Mouse (Mus musculus) MEL (cell line): ENCODE measurements at regions not wholly inside any gene's neighbourhood (a gene's known extent, or its start where the extent isn't known, plus 50 kb on each side); places are given as distances from the start of the nearest gene placed in this dataset.

ENCODE experiments used
- DNase-seq: peaks from one replicate; pipeline ENCODE4 v3.0.0; 2011; ENCODE audit warnings: low read depth, low spot score
- H3K27ac ChIP-seq: 2 replicates; pipeline ENCODE4 v1.5.1; 2012; ENCODE audit warnings: low read depth, mild to moderate bottlenecking, control low read depth, low read length, moderate library complexity; ENCODE audit not compliant: control insufficient read depth
- H3K27me3 ChIP-seq, 2 experiments: fragments of 150-350 bp in 1 of 2; sonication (generic) in 1 of 2; 2 replicates each; pipeline ENCODE4 v1.6.1; 2012; ENCODE audit warnings: low read length in 2 of 2, mild to moderate bottlenecking in 2 of 2, improper control_type of control experiment in 1 of 2, moderate library complexity in 1 of 2; ENCODE audit not compliant: insufficient read depth in 2 of 2, control insufficient read depth in 1 of 2
- H3K36me3 ChIP-seq, 2 experiments: 2 replicates each; pipeline ENCODE4 v1.6.1; 2012 to 2014; ENCODE audit warnings: low read length in 2 of 2, improper control_type of control experiment in 1 of 2, inconsistent platforms in 1 of 2, mild to moderate bottlenecking in 1 of 2; ENCODE audit not compliant: insufficient read depth in 2 of 2, control insufficient read depth in 1 of 2
- H3K4me1 ChIP-seq, 2 experiments: fragments of 150-350 bp in 1 of 2; sonication (generic) in 1 of 2; 2 replicates each; pipeline ENCODE4 v1.6.1; 2012; ENCODE audit warnings: low read length in 2 of 2, improper control_type of control experiment in 1 of 2, mild to moderate bottlenecking in 1 of 2; ENCODE audit not compliant: insufficient read depth in 2 of 2, control insufficient read depth in 1 of 2
- H3K4me3 ChIP-seq, 2 experiments: fragments of 150-350 bp in 1 of 2; sonication (generic) in 1 of 2; 2 replicates each; pipeline ENCODE4 v1.5.1; 2012; ENCODE audit warnings: low read depth in 2 of 2, low read length in 2 of 2, mild to moderate bottlenecking in 2 of 2, moderate library complexity in 2 of 2, control low read depth in 1 of 2, improper control_type of control experiment in 1 of 2; ENCODE audit not compliant: control insufficient read depth in 1 of 2, insufficient read depth in 1 of 2
- H3K79me2 ChIP-seq: 2 replicates; pipeline ENCODE4 v1.6.1; 2012; ENCODE audit warnings: mild to moderate bottlenecking, low read length, moderate library complexity; ENCODE audit not compliant: control insufficient read depth, poor library complexity, insufficient read depth
- H3K9ac ChIP-seq: 2 replicates; pipeline ENCODE4 v1.6.1; 2012; ENCODE audit warnings: low read depth, mild to moderate bottlenecking, control low read depth, low read length, moderate library complexity; ENCODE audit not compliant: control insufficient read depth, poor library complexity, severe bottlenecking
- H3K9me3 ChIP-seq: fragments of 150-350 bp; sonication (generic); replicated peaks from 2 replicates; pipeline ENCODE4 v1.6.1; 2012; ENCODE audit warnings: mild to moderate bottlenecking, low read length, improper control_type of control experiment, moderate library complexity; ENCODE audit not compliant: insufficient read depth
- BHLHE40 ChIP-seq: IDR thresholded peaks from 2 replicates; pipeline ENCODE4 v1.6.1; 2012; ENCODE audit warnings: low read depth, mild to moderate bottlenecking, inconsistent platforms, low read length, improper control_type of control experiment, borderline replicate concordance
- CHD2 ChIP-seq: IDR thresholded peaks from 2 replicates; pipeline ENCODE4 v1.6.1; 2011; ENCODE audit warnings: low read length, improper control_type of control experiment
- JUND ChIP-seq: IDR thresholded peaks from 2 replicates; pipeline ENCODE4 v1.6.1; 2011; ENCODE audit warnings: low read depth, mild to moderate bottlenecking, improper control_type of control experiment, low read length
- MAZ ChIP-seq: IDR thresholded peaks from 2 replicates; pipeline ENCODE4 v1.6.1; 2012; ENCODE audit warnings: low read depth, mild to moderate bottlenecking, inconsistent platforms, low read length, improper control_type of control experiment
- MEF2A ChIP-seq: IDR thresholded peaks from 2 replicates; pipeline ENCODE4 v1.6.1; 2014; ENCODE audit warnings: low read depth, mild to moderate bottlenecking, inconsistent platforms, low read length, improper control_type of control experiment; ENCODE audit not compliant: poor library complexity, insufficient replicate concordance, severe bottlenecking; ENCODE audit errors: extremely low read depth
- MYB ChIP-seq: IDR thresholded peaks from 2 replicates; pipeline ENCODE4 v1.6.1; 2011; ENCODE audit warnings: mild to moderate bottlenecking, low read depth, low read length, improper control_type of control experiment
- NELFE ChIP-seq: IDR thresholded peaks from 2 replicates; pipeline ENCODE4 v1.6.1; 2011; ENCODE audit warnings: low read depth, low read length, improper control_type of control experiment
- NRF1 ChIP-seq: IDR thresholded peaks from 2 replicates; pipeline ENCODE4 v1.6.1; 2014; ENCODE audit warnings: low read depth, mild to moderate bottlenecking, inconsistent platforms, low read length, improper control_type of control experiment, moderate library complexity; ENCODE audit not compliant: poor library complexity, insufficient read depth, severe bottlenecking
- POLR2A ChIP-seq, 2 experiments: IDR thresholded peaks; 2 replicates each; pipeline ENCODE4 v1.6.1; 2011 to 2012; ENCODE audit warnings: low read length in 2 of 2, mild to moderate bottlenecking in 2 of 2, control low read depth in 1 of 2, improper control_type of control experiment in 1 of 2, low read depth in 1 of 2, moderate library complexity in 1 of 2; ENCODE audit not compliant: control insufficient read depth in 1 of 2, insufficient read depth in 1 of 2, poor library complexity in 1 of 2
- SMC3 ChIP-seq: IDR thresholded peaks from 2 replicates; pipeline ENCODE4 v1.6.1; 2011; ENCODE audit warnings: low read depth, low read length, improper control_type of control experiment
- TBP ChIP-seq: IDR thresholded peaks from 2 replicates; pipeline ENCODE4 v1.8.0; 2011; ENCODE audit warnings: low read depth, low read length, improper control_type of control experiment
- TCF12 ChIP-seq: IDR thresholded peaks from 2 replicates; pipeline ENCODE4 v1.6.1; 2014; ENCODE audit warnings: low read depth, mild to moderate bottlenecking, inconsistent platforms, low read length, improper control_type of control experiment, moderate library complexity
- USF1 ChIP-seq: IDR thresholded peaks from 2 replicates; pipeline ENCODE4 v1.6.1; 2014; ENCODE audit warnings: low read depth, mild to moderate bottlenecking, inconsistent platforms, low read length, improper control_type of control experiment, moderate library complexity
- USF2 ChIP-seq, 2 experiments: IDR thresholded peaks; 2 replicates each; pipeline ENCODE4 v1.6.1; 2011 to 2012; ENCODE audit warnings: improper control_type of control experiment in 2 of 2, low read length in 2 of 2, borderline replicate concordance in 1 of 2, inconsistent platforms in 1 of 2, low read depth in 1 of 2, mild to moderate bottlenecking in 1 of 2; ENCODE audit not compliant: insufficient read depth in 1 of 2
- ZKSCAN1 ChIP-seq: IDR thresholded peaks from 2 replicates; pipeline ENCODE4 v1.6.1; 2012; ENCODE audit warnings: low read depth, mild to moderate bottlenecking, inconsistent platforms, low read length, improper control_type of control experiment, moderate library complexity

- H3K36me3 ChIP-seq = no peaks in the 10 kb centered on the region
- no peaks in the 10 kb centered on the region for H3K79me2 ChIP-seq
- H3K9ac ChIP-seq = no peak overlapping the region
- no peak for DNase-seq
- H3K27me3 ChIP-seq = no peaks in the 10 kb centered on the region
- TF ChIP-seq NRF1 = no peak
- TF ChIP-seq CHD2 = no peak
- TF ChIP-seq NELFE = no peak
- TF ChIP-seq SMC3 = no peak
- no peak for TF ChIP-seq BHLHE40
- no peak overlapping the region for H3K4me3 ChIP-seq
- no peaks in the 10 kb centered on the region for H3K4me1 ChIP-seq
- no peak overlapping the region for H3K27ac ChIP-seq
- no peaks in the 10 kb centered on the region for H3K9me3 ChIP-seq
These were observed 626.7 kb upstream of the Intu start for GRCm38 (mm10) chr3:39904377-39904776.

GRCm38 (mm10) chr3:39908676-39909362 lies 622.3 kb upstream of the Intu start:
- no peaks in the 10 kb centered on the region for H3K4me1 ChIP-seq
- H3K4me3 ChIP-seq = no peak overlapping the region
- no peaks in the 10 kb centered on the region for H3K9me3 ChIP-seq
- no peaks in the 10 kb centered on the region for H3K36me3 ChIP-seq
- no peak for TF ChIP-seq JUND
- TF ChIP-seq TCF12 = no peak
- TF ChIP-seq ZKSCAN1 = no peak
- TF ChIP-seq USF1 = no peak
- no peak for TF ChIP-seq MEF2A
- TF ChIP-seq NRF1 = no peak
- TF ChIP-seq SMC3 = no peak
- no peak for TF ChIP-seq TBP
- no peak for TF ChIP-seq MAZ
- no peak for TF ChIP-seq POLR2A (IDR thresholded peaks at IDR 0.05; ENCODE audit: control insufficient read depth in 1 of 2, insufficient read depth in 1 of 2, low read depth in 1 of 2, low read length in 2 of 2, poor library complexity in 1 of 2)
- TF ChIP-seq USF2 (IDR thresholded peaks at IDR 0.05; ENCODE audit: borderline replicate concordance in 1 of 2, insufficient read depth in 1 of 2, low read depth in 1 of 2, low read length in 2 of 2) = no peak
- TF ChIP-seq MYB = no peak
- H3K9ac ChIP-seq = no peak overlapping the region
- no peak overlapping the region for H3K27ac ChIP-seq
- no peaks in the 10 kb centered on the region for H3K79me2 ChIP-seq
- no peaks in the 10 kb centered on the region for H3K27me3 ChIP-seq
- DNase-seq = no peak
